Mouse (Mus musculus) frontal cortex, postnatal 36 days (tissue): Measurements from ENCODE around the gene Ubxn7.

Source experiments
- DNase-seq, 2 experiments: peaks; one replicate each; pipeline ENCODE4 v3.0.0; 2022; ENCODE audit warnings: low spot score in 2 of 2

Ubxn7 gene

GRCm38 (mm10) chr16:32382901-32383300 is 50.8 kb downstream of the Ubxn7 start:
- DNase-seq, result no peak

DNA sequence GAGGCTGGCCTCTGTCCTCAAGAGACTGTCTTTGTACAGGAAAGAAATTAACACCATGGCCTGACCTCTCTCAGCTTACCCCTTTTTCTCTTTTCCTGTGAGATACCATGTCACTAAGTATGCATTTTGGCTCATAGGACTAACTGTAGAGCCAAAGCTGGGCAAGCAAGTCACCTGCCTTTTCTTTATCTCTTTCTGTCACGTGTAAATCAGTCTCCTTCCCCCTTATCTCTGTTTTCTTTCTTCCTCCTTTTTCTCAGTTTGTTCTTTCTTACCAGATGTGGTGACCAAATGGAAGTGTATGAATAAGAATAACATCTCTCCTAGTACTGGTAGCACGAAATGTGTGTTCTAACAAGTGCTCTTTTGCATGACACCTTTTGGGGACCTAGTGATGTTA is 52.8 kb downstream of the Ubxn7 start:
- no peak for DNase-seq

- no peak for DNase-seq
Observed at GRCm38 (mm10) chr16:32386826-32387225, 54.8 kb downstream of the Ubxn7 start.

GRCm38 (mm10) chr16:32389049-32389448 is 57.0 kb downstream of the Ubxn7 start:
- DNase-seq, result no peak

GRCm38 (mm10) chr16:32389841-32390240 is 57.8 kb downstream of the Ubxn7 start:
- no peak for DNase-seq

GRCm38 (mm10) chr16:32390882-32391281 is 58.8 kb downstream of the Ubxn7 start:
- no peak for DNase-seq

DNA sequence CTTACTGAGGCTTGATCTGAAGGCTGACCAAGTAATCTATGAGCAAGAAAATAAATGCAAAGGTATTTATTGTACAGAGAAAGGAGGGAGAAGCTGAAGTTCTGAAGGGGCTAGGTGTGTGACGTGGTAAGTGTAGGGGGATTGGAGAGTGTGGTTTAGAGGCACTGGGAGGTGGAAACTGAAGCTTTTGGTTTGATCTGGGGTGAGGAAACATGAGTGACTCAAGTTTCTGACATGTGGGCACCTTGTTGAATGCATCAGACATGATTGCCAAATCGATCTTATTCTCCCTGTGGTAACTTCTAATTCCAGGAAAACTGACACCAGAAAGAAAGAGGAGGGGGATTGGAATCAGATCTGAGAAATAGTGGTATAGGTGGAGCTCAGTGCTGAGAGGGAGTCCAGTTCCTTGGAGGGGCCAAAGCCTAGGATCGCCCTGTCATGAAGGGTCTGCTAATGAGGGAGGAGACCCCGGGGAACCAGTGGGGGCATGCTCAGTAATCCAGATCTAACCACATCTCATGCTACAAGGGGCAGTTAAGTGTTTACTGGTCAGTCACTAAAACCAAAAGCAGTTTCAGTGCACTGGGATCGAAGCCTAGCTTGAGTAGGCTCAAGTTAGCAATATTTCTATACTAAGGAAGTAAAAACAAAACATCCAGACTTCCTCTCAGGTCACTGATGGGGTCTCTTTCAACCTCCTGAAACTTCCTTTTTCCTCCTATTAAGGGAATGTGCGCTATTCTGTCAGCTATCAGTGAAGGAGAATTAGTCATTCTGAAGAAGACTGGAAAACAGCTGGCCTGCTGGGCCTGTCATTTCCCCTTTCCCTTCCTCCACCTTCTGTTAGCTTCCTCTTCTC is 63.9 kb downstream of the Ubxn7 start:
- no peak for DNase-seq

GRCm38 (mm10) chr16:32396541-32396835 is 64.4 kb downstream of the Ubxn7 start:
- no peak for DNase-seq

- no peak for DNase-seq
Observed at GRCm38 (mm10) chr16:32398206-32398605, 66.1 kb downstream of the Ubxn7 start.

- DNase-seq, result no peak
Observed at GRCm38 (mm10) chr16:32400267-32400666, 68.2 kb downstream of the Ubxn7 start, which contains the start of gene Tm4sf19. TSS of gene Tm4sf19 (plus strand) at chr16:32400506.

GRCm38 (mm10) chr16:32401335-32401965 is 69.4 kb downstream of the Ubxn7 start:
- DNase-seq, result no peak

- no peak for DNase-seq
Observed at GRCm38 (mm10) chr16:32402818-32403217, 70.8 kb downstream of the Ubxn7 start.

- no peak for DNase-seq
Observed at GRCm38 (mm10) chr16:32405716-32406115, 73.7 kb downstream of the Ubxn7 start.

GRCm38 (mm10) chr16:32406671-32407070 is 74.6 kb downstream of the Ubxn7 start:
- DNase-seq, result no peak

DNA sequence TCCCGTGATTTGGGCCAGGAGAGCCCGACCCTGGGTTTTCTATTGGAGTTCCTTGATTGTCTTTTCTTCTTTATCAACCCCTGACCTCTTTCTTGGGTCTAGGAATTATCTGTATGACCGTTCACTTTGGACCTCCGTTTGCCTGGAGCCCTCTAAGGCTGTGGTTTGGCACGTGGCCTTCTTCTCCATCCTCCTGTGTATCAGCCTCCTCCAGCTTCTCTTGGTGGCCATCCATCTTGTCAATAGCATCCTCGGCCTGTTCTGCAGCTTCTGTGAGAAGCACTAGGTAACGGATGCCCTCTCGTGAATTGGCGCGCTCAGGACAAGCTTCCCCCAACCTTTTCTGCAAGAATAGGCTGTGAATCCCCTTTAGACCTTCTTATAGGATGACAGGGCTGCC is 75.7 kb downstream of the Ubxn7 start:
- no peak for DNase-seq

DNA sequence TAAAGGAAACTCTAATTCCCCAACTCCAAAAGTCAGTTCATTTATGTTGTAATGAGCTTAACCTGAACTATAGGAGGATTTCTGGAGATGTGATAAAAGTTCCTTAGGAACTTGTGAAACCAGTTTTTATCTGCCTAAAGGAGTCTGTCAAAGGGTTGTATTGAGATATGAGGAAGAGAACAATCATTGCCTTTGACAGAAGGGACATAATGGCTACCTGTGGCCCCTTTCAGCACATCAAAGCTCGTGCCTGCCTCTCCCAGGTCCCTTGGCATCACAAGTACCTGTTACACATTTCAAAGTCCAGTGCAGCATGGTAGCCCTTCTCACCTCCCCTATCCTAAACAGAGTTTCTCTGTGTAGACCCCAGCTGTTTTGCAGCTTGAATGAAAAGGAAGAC is 85.4 kb downstream of the Ubxn7 start:
- no peak for DNase-seq

- peak; percentile 93 to 94 for DNase-seq
Observed at GRCm38 (mm10) chr16:32419517-32420483, 87.7 kb downstream of the Ubxn7 start, which contains the start of gene Tctex1d2. TSS of gene Tctex1d2 (plus strand) at chr16:32419702.

GRCm38 (mm10) chr16:32427506-32427905 is 95.4 kb downstream of the Ubxn7 start:
- DNase-seq, result no peak

GRCm38 (mm10) chr16:32430474-32431046 is 98.5 kb downstream of the Ubxn7 start, which contains the start of gene Pcyt1a:
TSS of gene Pcyt1a (plus strand) at chr16:32430921.
- DNase-seq, result peak; percentile 88 to 92

DNA sequence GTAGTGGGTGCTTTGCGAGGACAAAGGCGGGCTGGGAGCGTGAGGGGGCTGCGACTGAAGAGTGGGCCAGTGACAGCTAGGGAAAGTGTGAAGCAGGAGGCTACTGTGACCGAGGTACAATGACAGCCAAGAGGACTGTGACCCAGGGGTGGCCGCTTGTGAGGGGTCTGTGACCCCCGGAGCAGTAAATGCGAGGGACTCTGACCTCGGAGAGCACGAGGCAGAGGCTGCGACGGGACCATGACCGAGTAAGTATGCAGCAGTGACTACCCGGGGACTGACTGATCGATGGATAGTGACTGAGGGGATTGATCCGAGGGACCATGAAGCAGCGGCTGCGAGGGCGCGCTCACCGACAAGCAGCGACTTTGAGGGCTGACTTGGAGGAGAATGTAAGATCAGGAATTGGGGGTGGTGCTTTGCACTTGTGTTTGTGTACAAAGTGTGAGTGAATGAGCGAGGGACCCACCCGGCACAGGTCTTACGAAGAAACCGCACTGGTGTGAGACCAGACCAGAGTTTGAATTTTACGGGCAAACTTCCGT is 99.1 kb downstream of the Ubxn7 start:
- DNase-seq, result no peak

- no peak for DNase-seq
Observed at GRCm38 (mm10) chr16:32431926-32432325, 99.9 kb downstream of the Ubxn7 start.
